13 mouse cellular contexts compared by ENCODE assay signal in genomic region chr2:27934831-27935230, GRCm38 (mm10). TPM values are rescaled to one million over a fixed set of nuclear protein-coding genes. Genes with fewer than 3 reads are reported as not detected.
DNase-seq lines count a peak whose midpoint lies in the region; ATAC-seq and TF ChIP-seq lines count a peak whose summit lies in the region.
"Had no signal": no experiment of that assay in that cellular context is flagged by ENCODE, and none has a peak within 500 bp of the region (broad histone marks: within the 10 kb centered on the region; RNA-seq: fewer than 3 reads in every experiment).

No protein-coding gene starts in this region.

- no peak for TF ChIP-seq POLR2A in embryonic fibroblast, embryonic 13.5 days (IDR thresholded peaks at IDR 0.05; ENCODE audit: low read depth, low read length)

- no peak for ATAC-seq in forebrain, embryonic 13.5 days
- no peak for ATAC-seq in forebrain, embryonic 14.5 days
- no peak for ATAC-seq in kidney, embryonic 15.5 days (replicated peaks; ENCODE audit: low FRiP score)
- ATAC-seq in limb, embryonic 15.5 days (ENCODE audit: insufficient number of reproducible peaks, low FRiP score, low TSS enrichment, low read depth), result no peak
- ATAC-seq: inflammation-experienced regulatory T-cells, adult 6 months; midbrain, embryonic 13.5 days had no signal

- peaks cover 30% of the 10 kb centered on the region for H3K4me1 ChIP-seq in forebrain, embryonic 13.5 days
- peaks cover 14% of the 10 kb centered on the region for H3K4me1 ChIP-seq in forebrain, embryonic 14.5 days (ENCODE audit: control insufficient read depth, insufficient read depth, low read length)
- H3K4me1 ChIP-seq in kidney, embryonic 15.5 days, result peaks cover 50% of the 10 kb centered on the region
- H3K4me1 ChIP-seq in embryonic fibroblast, embryonic 13.5 days (ENCODE audit: control insufficient read depth, insufficient read depth, low read length), result peaks cover 61% of the 10 kb centered on the region
- H3K4me1 ChIP-seq in limb, embryonic 15.5 days, result peaks cover 86% of the 10 kb centered on the region
- H3K4me1 ChIP-seq: liver, embryonic 15.5 days had no signal

- TF ChIP-seq CTCF in embryonic fibroblast, embryonic 13.5 days (IDR thresholded peaks at IDR 0.05; ENCODE audit: borderline replicate concordance, insufficient read depth, low read length), result no peak

- H3K27me3 ChIP-seq in forebrain, embryonic 13.5 days, result no peaks in the 10 kb centered on the region
- no peaks in the 10 kb centered on the region for H3K27me3 ChIP-seq in forebrain, embryonic 14.5 days (replicated peaks; ENCODE audit: control insufficient read depth, insufficient read depth, low read length)
- no peaks in the 10 kb centered on the region for H3K27me3 ChIP-seq in kidney, embryonic 15.5 days
- H3K27me3 ChIP-seq in limb, embryonic 15.5 days, result no peaks in the 10 kb centered on the region
- H3K27me3 ChIP-seq: liver, embryonic 15.5 days; midbrain, embryonic 13.5 days had no signal

- H3K27ac ChIP-seq in forebrain, embryonic 13.5 days, result peak overlapping the region; percentile 31
- H3K27ac ChIP-seq in forebrain, embryonic 14.5 days (ENCODE audit: low read depth, low read length), result no peak overlapping the region
- peak overlapping the region; percentile 54 for H3K27ac ChIP-seq in kidney, embryonic 15.5 days
- peak overlapping the region; percentile 30 for H3K27ac ChIP-seq in embryonic fibroblast, embryonic 13.5 days (ENCODE audit: insufficient read depth, low read length)
- H3K27ac ChIP-seq in limb, embryonic 15.5 days, result peak overlapping the region; percentile 92
- H3K27ac ChIP-seq: liver, embryonic 15.5 days; midbrain, embryonic 13.5 days had no signal

- DNase-seq in forebrain, embryonic 14.5 days (ENCODE audit: low spot score), result no peak
- DNase-seq in kidney, postnatal 36 days, result no peak
- DNase-seq in frontal cortex, postnatal 14 days (ENCODE audit: low spot score in 2 of 2), result no peak
- no peak for DNase-seq in gastrocnemius, adult 8-10 months (ENCODE audit: low spot score in 2 of 2)
- DNase-seq: right cerebral cortex, postnatal 25 days had no signal

- H3K9me3 ChIP-seq in forebrain, embryonic 13.5 days (replicated peaks), result no peaks in the 10 kb centered on the region
- no peaks in the 10 kb centered on the region for H3K9me3 ChIP-seq in forebrain, embryonic 14.5 days (replicated peaks; ENCODE audit: control insufficient read depth, low read length)
- H3K9me3 ChIP-seq in kidney, embryonic 15.5 days (replicated peaks), result no peaks in the 10 kb centered on the region
- H3K9me3 ChIP-seq in limb, embryonic 15.5 days, result no peaks in the 10 kb centered on the region
- H3K9me3 ChIP-seq: liver, embryonic 15.5 days; midbrain, embryonic 13.5 days had no signal

- no peaks in the 10 kb centered on the region for H3K36me3 ChIP-seq in forebrain, embryonic 13.5 days (ENCODE audit: poor library complexity, severe bottlenecking)
- no peaks in the 10 kb centered on the region for H3K36me3 ChIP-seq in forebrain, embryonic 14.5 days (ENCODE audit: control insufficient read depth, insufficient read depth, low read length)
- H3K36me3 ChIP-seq in kidney, embryonic 15.5 days, result peaks cover 6% of the 10 kb centered on the region; the same call in 1 of the 2 replicates
- H3K36me3 ChIP-seq in limb, embryonic 15.5 days, result peaks cover 54% of the 10 kb centered on the region
- H3K36me3 ChIP-seq: liver, embryonic 15.5 days; midbrain, embryonic 13.5 days had no signal

- H3K9ac ChIP-seq in forebrain, embryonic 13.5 days, result no peak overlapping the region
- H3K9ac ChIP-seq in forebrain, embryonic 14.5 days (ENCODE audit: low read length), result no peak overlapping the region
- H3K9ac ChIP-seq in kidney, embryonic 15.5 days, result no peak overlapping the region
- H3K9ac ChIP-seq in limb, embryonic 15.5 days, result no peak overlapping the region
- H3K9ac ChIP-seq: liver, embryonic 15.5 days; midbrain, embryonic 13.5 days had no signal

- H3K4me3 ChIP-seq in forebrain, embryonic 13.5 days, result no peak overlapping the region
- H3K4me3 ChIP-seq in forebrain, embryonic 14.5 days (ENCODE audit: low read depth, low read length), result no peak overlapping the region
- no peak overlapping the region for H3K4me3 ChIP-seq in kidney, embryonic 15.5 days (replicated peaks)
- H3K4me3 ChIP-seq in embryonic fibroblast, embryonic 13.5 days (ENCODE audit: insufficient read depth, low read length), result no peak overlapping the region
- no peak overlapping the region for H3K4me3 ChIP-seq in limb, embryonic 15.5 days
- H3K4me3 ChIP-seq: liver, embryonic 15.5 days; midbrain, embryonic 13.5 days had no signal

- H3K4me2 ChIP-seq in forebrain, embryonic 13.5 days, result no peak overlapping the region
- no peak overlapping the region for H3K4me2 ChIP-seq in forebrain, embryonic 14.5 days (ENCODE audit: low read length)
- no peak overlapping the region for H3K4me2 ChIP-seq in kidney, embryonic 15.5 days
- H3K4me2 ChIP-seq in limb, embryonic 15.5 days, result peak overlapping the region; percentile 14; the same call in 1 of the 2 replicates
- H3K4me2 ChIP-seq: liver, embryonic 15.5 days; midbrain, embryonic 13.5 days had no signal

- WGBS in forebrain, embryonic 13.5 days, result 83% methylated on average over 9 of the region's 9 CpGs
- whole genome bisulfite sequencing in forebrain, embryonic 14.5 days, result 88% methylated on average over 9 of the region's 9 CpGs
- 58% methylated on average over 9 of the region's 9 CpGs for WGBS in kidney, embryonic 15.5 days
- 69% methylated on average over 9 of the region's 9 CpGs for WGBS in limb, embryonic 15.5 days

RNA-seq across cellular contexts. Expression of gene Col5a1, which starts 48.6 kb away (rescaled TPM):
- polyA plus RNA-seq in forebrain, embryonic 13.5 days (2015; fragmentation: Nextera tagmentation; extraction: Ambion mirVana), result 6.1 and 6.5 TPM in 2 replicates
- polyA plus RNA-seq in forebrain, embryonic 14.5 days (2014; fragmentation: Nextera tagmentation; extraction: Ambion mirVana), result 5.3 and 6.9 TPM in 2 replicates
- 51.0 and 62.1 TPM in 2 replicates for polyA plus RNA-seq in kidney, embryonic 15.5 days (2015; fragmentation: Nextera tagmentation; extraction: Ambion mirVana)
- 997 and 1,013 TPM in 2 replicates for polyA plus RNA-seq in embryonic fibroblast, embryonic 13.5 days (2011; ENCODE audit: insufficient read length, low read depth, missing spikeins)
- polyA plus RNA-seq in limb, embryonic 15.5 days (2015; fragmentation: Nextera tagmentation; extraction: Ambion mirVana), result 259 and 273 TPM in 2 replicates
- 1 to 10 TPM; 5.5 to 9.9 (median 7.8) TPM for total RNA-seq in gastrocnemius, adult 8-10 months (2022)
- total RNA-seq: neutrophil, adult 5-6 weeks had no signal
- polyA plus RNA-seq: inflammation-experienced regulatory T-cells, adult 6 months had no signal
